Mouse (Mus musculus) ES-CJ7 (cell line): ENCODE measurements around the gene D11Wsu47e.

ENCODE experiments used
- DNase-seq: peaks from one replicate; pipeline ENCODE4 v3.0.0; 2011; ENCODE audit warnings: low read depth, low spot score

D11Wsu47e gene

DNA sequence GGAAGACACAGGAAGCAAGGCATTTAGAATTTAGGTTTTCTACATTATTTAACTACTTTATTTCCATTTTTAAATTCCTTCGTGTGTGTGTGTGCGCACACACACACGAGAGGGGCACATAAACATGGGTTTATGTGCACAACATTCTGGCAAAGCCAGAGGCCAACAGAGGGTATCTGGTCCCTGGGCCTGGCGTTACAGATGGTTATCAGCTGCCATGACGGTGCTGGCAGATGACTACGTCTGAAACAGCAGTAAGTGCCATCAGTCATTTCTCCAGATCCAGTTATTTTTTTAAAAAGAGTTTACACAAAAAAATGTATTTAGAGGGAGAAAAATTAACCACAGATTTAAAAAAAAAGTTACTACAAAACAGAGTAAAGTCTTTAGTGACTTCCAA is 18.0 kb upstream of the D11Wsu47e start:
- DNase-seq = no peak

DNA sequence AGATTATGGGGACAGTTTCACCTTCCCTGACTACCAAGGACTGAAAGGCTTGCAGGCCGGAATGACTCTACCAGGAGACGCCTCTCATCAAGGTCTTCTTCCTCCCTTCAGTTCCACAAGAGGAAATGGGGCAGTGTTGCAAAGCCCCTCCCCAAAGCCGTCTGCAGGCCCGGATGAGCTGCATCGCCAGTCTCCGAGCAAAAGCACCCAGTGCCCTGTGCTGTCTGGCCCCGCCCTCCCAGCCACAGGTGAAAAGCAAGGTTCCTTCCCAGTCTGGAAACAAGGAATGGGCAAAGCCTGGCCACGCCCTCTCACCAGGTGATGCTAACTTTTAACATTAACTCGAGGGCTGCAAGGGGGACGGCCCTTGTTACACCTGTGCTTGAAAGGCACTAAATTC is 17.6 kb upstream of the D11Wsu47e start:
- peak; percentile 74 for DNase-seq

DNA sequence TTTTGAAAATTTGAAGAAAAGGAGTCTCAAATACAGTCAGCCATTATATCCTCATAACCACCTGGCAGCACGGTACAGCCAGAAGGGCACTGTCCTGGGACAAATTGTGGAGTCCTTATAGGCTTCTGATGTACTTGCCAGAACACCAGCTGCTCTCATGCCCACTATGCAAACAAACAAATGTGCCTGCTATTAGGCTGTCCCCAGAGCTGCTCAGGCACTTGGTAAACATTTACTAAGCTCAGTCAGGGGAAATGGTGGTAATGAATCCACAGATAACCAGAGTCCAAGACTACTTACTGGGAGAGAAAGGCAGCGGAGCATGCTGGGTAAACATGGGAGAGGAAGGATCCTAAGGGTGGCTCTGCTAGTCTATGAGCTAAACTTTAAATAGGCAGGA is 17.1 kb upstream of the D11Wsu47e start:
- no peak for DNase-seq

DNA sequence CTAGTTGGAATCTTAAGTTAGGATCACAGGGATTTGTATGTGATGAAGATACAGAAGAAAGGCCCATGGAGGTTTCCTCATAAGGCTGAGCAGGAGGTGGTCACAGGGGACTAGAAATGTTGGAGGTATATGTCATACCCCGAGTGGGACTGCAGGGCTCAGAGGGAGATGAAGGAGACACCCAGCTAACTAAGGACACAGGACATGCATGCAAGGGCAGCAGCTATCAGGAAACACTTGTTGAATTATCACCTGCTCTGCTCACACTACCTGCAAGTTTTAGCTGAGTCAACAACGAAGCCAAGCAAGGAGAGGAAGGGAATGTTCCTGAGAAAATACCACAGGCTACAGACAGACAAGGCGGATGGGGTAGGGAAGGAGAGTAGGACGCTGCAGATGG is 16.5 kb upstream of the D11Wsu47e start:
- DNase-seq = no peak

DNA sequence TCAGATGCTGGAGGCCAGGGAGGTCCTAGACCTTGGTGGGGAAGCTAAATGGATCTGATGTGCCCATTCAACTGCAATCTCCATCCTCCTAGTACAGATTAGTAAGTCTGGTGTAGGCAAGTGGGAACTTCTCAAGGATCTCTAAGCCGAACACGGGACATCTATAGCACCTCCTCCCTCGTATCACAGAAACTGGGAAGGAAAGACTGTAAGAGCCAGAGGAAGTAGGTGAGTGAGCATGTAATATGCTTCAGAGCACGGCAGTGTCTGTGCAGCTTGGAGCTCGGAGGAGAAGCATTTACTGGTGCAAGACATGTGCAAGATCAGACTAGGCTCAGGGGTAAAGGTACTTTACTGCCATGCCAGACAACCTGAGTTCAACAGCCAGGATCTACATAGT is 15.4 kb upstream of the D11Wsu47e start:
- no peak for DNase-seq

DNA sequence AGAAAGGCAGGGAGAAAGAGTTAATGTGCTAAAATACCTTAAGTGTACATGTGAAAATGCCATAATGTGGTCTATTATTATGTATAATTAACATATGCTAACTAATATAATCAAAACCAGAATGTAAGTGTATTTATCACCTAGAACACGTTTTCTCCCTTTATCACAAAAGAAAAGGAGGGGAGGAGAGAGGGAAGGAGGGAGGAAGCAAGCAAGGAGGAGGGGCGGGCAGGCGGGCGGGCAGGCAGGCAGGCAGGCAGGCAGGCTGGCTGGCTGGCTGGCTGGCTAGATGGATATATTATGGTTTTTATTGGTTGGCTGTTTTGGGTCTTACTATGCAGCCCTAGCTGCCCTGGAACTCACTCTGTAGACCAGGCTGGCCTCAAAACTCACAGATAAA is 14.5 kb upstream of the D11Wsu47e start:
- DNase-seq = no peak

DNA sequence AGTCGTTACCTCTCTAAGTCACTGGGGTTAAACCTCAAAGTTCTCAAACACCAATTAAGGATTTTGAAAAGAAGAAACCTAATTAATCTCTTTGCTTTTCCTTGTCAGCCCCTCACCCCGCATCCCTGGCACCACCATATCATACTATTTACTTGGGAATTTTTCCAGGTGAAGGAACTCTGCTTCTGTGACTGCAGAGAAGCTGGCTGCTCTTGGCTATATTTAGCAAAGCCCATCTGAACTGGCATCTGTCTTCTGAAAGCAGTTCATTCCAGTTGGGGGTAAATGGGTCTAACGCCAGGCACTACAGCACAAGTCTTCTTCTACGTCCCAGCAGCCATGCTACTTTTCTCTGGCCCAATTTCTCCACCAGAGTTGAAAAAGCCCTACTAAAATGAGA is 10.6 kb upstream of the D11Wsu47e start:
- no peak for DNase-seq

DNA sequence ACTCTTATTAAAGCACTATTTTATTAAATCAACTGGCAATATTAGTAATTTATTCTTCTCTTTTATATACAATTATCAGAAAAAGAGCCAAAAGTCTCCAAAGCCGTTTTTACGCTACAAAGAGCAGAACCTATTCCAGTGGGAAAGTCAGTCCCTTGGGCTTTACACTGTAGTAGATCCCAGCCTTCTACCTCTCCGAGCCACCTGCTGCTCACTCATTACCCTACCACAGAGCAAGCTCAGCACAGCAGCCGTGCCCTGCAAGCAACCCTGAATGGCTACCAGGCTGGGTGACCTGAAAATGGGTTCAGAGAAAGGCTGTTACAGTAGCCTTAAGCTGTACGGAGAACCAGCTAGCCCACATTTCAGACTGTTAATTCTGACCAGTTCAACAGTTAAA is 9.6 kb upstream of the D11Wsu47e start:
- no peak for DNase-seq

DNA sequence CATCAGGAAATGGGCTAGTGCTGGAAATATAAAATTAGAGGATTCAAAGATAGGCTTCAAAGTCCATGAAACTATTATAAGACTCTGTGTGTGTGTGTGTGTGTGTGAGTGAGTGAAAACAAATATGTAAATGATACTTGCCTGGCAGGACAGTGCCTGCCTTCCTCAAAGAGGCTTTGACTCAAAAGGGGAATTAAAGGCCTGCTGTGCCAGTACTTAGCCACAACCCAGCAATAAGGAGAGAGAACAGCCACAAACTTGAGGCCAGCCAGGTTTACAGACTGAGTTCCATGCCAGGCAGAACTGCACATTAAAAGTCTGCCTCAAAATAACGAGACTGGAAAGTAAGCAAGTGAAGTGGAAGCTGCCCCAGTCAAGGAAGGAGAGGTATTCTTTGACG is 7.4 kb upstream of the D11Wsu47e start:
- DNase-seq = no peak

DNA sequence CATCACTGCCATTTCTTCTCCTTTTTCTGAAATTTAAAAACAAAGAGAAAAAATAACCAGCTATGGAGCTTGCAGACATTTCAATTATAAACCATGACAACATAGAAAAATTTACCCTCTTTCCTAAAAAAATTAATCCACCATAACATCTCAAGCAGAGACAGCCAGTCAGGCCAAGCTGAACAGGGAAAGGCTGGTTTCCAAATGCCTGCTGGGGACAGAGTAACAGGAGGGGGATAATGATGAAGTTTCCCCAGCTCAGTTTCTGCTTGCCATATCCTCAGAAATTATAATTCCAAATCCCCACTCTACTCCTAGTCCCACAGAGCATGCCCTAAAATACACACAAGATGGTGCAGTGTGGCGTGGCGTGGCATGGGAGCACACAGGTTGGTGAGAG is 6.8 kb upstream of the D11Wsu47e start:
- DNase-seq = no peak

DNA sequence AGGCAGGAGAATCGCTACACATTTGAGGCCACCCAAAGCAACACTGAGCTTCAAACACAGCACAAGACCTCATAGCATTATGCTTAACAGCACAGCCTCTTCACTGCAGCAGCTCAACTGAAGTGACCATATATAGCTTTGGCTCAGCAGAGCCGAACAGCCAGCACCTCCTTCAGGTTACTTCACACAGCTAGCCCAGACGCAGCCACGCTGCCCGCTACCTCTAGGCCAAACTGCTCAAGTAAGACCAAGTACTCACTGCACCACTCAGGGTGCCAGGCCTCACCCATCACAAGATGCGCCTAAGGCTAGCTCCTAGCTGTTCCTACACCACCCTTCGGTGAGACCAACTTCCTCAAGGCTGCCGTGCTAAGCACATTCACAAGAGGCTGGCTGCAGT is 5.8 kb upstream of the D11Wsu47e start:
- DNase-seq = no peak

DNA sequence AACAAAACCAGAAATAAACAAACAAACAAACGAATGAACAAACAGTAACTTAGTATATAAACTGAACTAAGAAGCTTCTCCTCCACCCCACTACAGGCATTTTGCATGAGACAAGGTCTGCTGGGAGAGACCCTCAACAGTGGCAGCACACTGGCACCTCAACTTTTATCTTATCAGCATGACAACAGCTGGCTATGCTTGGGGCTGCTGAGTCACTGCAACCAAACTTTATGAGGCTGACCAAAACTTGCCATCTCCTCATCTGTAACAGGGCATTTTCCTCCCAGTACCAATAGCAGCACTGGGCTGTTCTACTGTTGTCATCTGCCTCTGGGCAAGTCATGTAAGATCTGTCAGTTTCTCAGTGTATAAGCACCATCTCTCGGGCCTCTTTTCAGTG is 3.3 kb upstream of the D11Wsu47e start:
- no peak for DNase-seq

DNA sequence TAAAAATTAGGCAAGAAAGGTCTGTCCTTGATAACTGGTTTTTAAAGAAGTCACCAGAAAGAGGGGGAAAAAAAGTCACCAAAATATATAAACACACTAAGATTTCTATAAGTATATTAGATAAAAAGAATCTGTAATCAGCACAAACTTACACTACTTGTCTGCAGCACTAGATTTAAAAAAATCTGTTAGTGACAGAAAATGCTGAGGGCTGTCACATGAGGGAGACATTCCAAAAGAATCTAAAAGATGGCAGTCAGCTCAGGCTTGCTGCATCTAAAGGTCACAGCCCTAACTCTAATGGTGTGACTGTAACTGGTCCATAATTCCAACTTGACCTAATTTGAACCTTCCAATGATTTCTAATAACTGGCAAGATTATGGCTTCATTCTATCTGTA is 2.2 kb upstream of the D11Wsu47e start:
- DNase-seq = no peak

DNA sequence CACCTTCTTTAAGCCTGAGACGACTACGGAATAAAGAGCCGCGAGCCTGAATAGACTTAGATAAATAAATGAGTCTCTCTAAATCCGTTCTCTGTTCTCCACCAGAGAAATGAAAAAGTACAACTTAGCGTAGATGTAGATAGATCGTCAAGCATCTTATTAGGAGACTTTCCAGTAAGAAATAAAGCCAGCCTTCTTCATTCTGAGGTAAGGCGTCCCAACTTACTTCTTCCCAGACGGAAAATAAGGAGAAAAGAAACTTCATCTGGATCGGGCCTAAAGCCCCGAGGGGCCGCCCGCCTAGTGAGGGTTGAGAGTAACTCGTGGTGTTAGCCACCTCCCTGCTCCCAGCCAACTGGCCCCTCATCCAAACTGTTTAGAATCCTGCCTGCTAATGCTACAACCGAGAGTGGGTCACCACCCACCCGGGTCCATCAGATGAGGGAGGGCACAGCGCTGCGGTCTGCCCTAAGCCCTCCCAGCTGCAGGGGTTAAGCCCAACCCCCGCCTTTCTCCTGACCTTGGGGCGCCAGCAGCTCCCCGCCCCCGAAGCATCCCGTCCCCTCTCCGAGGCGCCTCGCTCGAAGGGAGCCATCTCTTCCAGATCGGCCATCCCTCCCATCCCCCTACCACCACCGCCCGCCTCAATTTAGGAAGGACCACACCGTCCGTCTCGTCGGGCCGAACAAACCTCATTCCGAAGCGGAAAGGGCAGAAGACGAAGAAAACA is 1.1 kb upstream of the D11Wsu47e start:
- DNase-seq = peak; percentile 70

DNA sequence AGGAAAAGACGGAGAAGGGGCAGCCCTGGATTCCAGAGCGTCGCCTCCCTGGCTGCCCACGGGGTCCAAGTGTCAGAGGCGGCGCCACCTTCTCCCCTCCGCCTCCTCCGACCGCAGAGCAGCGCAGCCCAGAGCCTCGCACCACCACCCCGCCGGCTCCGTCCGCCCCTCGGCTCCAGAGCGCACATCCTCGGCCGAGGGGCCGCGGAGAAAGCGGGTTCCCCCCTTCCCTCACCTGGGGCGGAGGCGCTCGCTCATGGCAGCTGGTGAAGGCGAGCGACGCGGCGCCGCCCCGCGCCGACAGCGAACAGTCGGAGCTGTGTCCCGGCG is 620 bp upstream of the D11Wsu47e start:
- DNase-seq = no peak

DNA sequence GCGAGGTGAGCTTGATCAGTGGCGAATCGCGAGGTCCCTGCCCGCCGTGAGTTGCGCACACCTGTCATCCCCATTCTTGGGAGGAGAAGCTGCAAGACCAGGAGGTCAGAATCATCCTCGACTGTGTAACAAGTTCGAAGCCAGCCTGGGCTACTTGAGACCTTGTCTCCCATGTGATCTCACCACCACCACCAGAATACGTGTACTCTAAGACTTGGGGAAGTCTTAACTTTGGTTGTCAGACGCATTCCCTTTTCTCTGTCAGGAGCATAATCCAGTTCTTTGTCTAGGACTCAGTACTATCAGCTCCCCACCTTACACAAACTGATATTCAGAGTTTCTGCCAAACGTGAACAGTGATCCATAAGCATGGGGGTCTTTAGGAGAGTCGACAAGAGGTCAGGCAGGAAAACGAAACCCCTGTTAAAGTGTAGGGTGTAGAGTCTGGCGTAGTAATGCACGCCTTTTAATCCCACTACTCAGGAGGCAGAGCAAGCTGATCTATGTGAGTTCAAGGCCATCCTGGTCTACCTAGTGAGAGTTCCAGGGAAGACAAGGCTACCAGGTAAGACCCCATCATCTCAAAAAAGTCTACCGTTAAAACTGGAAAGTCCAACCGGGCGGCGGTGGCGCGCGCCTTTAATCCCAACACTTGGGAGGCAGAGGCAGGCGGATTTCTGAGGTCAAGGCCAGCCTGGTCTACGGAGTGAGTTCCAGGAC is 655 bp downstream of the D11Wsu47e start:
- DNase-seq = no peak

DNA sequence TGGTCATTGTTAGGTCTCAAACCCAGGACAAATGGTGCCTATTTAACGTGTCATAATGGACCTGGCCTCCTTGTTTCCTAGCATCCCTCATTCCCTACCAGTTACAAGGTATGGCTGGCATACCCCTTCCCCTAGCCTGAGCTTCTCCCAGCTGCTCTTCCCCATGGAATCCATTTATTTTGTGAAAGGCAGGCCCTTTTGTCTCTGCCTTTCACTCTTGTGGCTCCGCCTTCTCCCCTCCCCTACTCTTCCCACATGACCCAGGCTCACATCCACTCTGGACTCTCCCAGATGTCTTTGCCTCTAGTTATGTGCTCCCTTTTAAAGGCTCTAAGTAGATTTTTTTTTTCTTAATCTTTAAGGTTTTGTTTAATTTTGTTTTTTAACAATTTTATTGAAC is 2.8 kb downstream of the D11Wsu47e start:
- DNase-seq = peak; percentile 58

DNA sequence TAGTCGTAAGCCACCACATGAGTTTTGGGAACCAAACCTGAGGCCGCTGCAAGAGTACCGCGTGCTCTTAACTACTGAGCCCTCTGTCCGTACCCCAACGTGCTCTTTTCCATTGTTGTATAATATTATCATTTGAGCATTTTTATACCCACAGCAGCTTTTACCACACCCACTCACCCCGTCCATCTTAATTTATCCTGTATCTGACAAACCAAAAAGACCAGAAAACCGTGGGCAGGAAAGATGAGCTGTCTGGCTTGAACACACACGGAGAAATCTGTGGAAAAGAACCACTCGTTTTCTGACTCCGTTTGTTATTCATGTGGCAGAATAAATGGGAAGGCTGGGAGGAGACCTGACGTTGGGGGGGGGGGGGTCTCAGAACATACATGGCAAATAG is 6.3 kb downstream of the D11Wsu47e start:
- no peak for DNase-seq

DNA sequence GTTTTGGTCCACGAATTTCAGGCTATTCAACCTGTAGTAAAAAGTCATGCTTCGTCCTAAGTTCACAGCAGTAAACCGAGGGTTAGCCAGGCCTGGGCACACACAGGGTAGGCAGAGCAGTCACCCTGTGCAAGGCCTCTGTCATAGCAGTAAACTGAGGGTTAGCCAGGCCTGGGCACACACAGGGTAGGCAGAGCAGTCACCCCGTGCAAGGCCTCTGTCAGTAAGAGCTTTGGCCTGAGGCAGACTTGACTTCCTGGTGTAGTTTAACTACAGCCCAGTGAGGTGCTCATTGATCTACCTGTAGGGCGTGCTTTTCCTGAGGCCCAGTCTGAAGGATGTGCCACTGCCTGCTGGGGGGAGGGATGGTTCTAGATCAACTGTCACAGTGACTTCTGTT is 7.1 kb downstream of the D11Wsu47e start:
- DNase-seq = no peak

DNA sequence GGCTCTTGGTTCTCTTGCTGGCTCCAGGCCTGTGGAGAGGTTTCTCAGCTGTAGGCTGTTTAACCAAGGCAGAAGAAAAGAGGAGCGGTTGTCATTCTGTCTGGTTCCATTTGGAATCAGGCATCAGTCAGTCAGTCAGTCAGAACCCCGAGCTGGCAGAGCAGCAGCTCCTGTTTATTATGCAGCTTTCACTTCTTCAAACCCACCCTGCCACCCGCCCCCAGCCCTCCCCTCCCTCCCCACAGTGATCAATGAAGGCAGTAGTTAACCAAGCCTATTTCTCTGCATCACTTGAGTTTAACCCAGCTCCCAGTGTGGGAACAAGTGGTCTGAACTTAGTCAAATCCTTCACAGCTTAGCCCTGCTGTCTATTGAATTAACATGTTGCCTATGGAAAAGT is 7.6 kb downstream of the D11Wsu47e start:
- DNase-seq = no peak

DNA sequence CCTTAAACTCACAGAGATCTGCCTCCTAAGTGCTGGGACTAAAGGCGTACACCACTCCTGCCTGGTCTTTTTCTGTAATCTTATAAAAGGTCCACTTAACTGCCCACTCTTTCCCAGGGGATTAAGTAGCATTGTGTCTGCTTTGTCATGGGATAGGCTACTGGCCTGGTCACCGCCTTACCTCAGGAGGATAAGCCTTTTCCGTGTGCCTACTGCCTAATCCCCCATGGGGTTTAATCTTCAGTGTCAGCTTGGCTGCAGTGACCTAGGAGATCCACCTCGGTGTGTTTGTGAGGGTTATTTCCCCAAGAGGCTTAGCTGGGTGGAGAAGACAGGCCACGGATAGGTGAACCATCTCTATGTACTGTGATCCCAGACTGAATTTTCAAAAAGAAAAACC is 13.4 kb downstream of the D11Wsu47e start:
- no peak for DNase-seq

DNA sequence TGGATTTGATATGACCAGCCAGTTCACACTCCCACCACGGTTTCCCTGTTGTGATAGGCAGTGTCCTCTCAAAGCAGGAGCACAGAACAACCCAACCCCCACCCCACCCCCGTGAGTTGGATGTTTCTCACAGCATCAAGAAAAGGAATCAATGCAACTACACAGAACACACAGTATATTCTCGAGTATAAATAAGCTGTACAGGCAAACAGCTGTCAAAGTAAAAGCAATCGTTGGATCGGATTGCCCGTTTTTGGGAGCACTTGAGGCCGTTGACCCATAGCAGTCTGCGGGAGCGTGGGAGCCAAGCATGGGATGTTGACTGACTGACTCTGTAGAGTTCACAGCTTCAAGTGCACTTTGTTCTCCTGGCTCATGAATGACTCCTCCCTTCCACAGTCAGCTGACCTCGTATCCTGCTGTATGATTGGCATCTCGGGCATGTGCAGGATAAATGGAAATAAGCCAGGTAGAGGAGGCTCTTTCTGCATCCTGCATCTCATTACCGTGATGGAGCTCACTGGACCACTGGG is 13.9 kb downstream of the D11Wsu47e start:
- no peak for DNase-seq

DNA sequence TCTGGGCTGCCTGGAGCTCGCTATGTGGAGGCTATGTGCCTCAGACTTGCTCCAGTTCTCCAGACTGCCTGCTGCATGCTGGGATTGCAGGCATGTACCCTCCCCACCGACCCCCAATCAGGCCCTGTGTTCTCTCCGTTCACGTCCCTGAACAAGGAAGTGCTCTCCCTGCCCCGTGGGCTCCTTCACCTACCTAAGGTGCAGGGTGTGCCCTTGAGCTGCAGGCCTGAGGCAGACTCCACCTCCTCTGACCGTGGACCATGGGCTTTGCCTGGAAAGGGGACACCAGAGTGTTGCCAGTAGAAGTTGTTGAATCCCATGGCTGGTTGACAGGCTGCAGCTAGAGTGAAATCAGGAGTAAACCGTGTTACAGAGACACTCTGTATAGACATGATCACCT is 15.4 kb downstream of the D11Wsu47e start:
- peak; percentile 48 for DNase-seq
